ENCODE assay signal across 8 mouse cellular contexts in genomic region chr9:44319887-44320798, GRCm38 (mm10). TPM values are rescaled to one million over a fixed set of nuclear protein-coding genes. Genes with fewer than 3 reads are reported as not detected.
DNase-seq lines count a peak whose midpoint lies in the region; ATAC-seq lines count a peak whose summit lies in the region.

Gene C2cd2l, minus strand, starts transcription at chr9:44320285.

- DNase-seq in adipocyte (ENCODE audit: low spot score): peak; percentile 96
- DNase-seq in embryo, embryonic 10 days (ENCODE audit: low spot score): peak; percentile 96
- DNase-seq in gastrocnemius, postnatal 10 days: peak; percentile 85
- peak; percentile 95 for DNase-seq in induced T-regulatory cell, adult 2 months (ENCODE audit: low read depth)
- peak; percentile 91 to 94 for DNase-seq in left cerebral cortex, adult 9 months (ENCODE audit: low spot score in 2 of 2)
- peak; percentile 90 for DNase-seq in right cerebral cortex, postnatal 25 days
- DNase-seq in urinary bladder, postnatal 4 days (ENCODE audit: low spot score in 2 of 2): peak; percentile 85 to 87

- ATAC-seq in megakaryocyte progenitor cell, adult 5-6 weeks (replicated peaks; ENCODE audit: poor library complexity): peak; percentile 94

RNA-seq across cellular contexts. Expression of gene C2cd2l, which starts in this region (rescaled TPM):
- 10 to 100 TPM in 1 of 2 experiments, 1 to 10 TPM in 1; 7.5 to 15.7 TPM for total RNA-seq in gastrocnemius, postnatal 10 days (2021)
- 3.9 and 13.2 TPM in 2 replicates for total RNA-seq in megakaryocyte progenitor cell, adult 5-6 weeks (2015)
- 2.4 and 5.3 TPM in 2 replicates for total RNA-seq in megakaryocyte progenitor cell, adult 5-6 weeks (2017)

Comparison
In these comparisons a context has a peak if more than half of its experiments do, and no peak if none do; other contexts are left out.
1. Peak in every context shown above with its lines: DNase-seq and ATAC-seq.